Mouse (Mus musculus) embryo, embryonic 11 days (tissue): ENCODE data around the gene Olfr1164.

Experiments
- DNase-seq: peaks from one replicate; pipeline ENCODE4 v3.0.0-alpha.2; 2015

Gene Olfr1164

DNA sequence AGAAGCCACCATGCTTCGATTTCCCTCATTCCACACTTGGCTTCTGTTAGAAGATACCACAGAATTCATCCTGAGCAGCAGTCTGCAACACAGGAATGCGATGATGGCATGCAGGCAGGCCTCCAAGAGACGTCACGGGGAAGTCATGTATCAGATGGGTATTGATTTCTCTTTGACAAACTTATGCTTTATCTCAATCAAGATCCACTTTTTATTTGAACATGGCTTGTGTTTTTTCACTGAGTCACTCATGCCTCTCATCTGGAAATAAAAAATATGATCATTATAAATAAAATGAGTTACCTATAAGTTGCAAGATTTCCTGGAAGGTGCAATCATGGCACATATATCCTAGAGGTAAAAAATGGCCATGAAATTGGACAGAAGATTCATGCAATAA, at the start of gene Olfr1164:
Olfr1164 (minus strand) TSS at position 101 of the 400 bp plus-strand sequence.
- no peak for DNase-seq

DNA sequence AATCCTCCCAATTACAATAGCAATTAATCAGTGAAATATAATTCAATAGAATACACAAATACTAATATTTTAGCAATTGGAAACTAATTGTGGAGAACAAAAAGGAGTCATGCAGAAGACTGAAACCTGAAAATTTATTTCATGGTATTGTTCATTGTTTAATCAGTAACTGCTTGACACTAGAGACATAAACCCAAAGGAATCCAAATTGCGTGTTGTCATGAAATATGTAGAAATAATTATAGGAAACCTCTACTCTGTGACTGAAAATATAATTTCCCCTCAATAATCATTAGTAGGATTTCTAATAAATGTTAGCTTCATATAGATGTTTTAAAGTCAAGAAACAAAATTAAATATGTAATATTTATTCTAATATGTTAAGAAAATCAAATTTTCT, 34.4 kb upstream of the Olfr1164 start, which contains the start of gene Olfr1166:
Olfr1166 (minus strand) TSS at position 101 of the 400 bp plus-strand sequence.
- DNase-seq = no peak

DNA sequence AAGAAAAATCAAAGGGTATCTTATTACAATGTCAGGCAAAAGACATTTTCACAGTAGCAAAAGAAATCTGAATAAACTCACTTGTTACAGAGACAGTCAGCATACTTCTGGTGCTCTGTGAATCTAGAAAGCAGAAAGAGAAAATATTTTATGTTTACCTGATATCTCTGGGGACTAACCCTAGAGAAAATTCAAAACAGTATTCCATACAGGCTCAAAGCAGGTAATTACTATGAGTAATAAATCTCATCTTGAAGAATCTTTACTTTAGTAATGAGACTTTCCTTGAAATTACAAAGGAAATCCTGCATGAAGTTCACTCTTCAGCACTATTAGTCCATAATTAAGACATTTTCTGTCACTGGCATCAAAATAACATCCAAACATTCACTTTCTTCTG, 22.0 kb downstream of the Olfr1164 start, which contains the start of gene Olfr1163:
Olfr1163 (minus strand) TSS at position 101 of the 400 bp plus-strand sequence.
- DNase-seq = no peak

DNA sequence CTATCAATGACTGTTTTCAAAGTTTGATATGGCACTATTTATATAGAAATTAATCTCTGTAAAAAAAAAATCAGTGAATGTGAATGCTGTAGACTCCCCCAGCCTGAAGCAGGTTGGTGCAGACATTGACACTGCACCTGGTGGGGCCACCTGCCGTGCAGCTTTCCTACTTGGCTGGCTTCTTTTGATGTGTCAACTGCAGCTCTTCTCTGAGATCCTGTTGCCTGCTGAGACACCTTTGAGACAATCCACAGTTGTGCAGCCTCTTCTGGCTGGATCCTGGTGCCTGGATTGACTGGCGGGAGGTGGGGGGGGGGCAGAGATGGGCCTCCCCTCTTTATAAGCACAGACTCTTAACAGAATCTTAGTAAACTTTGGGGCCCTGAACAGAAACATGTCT, 30.2 kb downstream of the Olfr1164 start:
- DNase-seq = no peak

DNA sequence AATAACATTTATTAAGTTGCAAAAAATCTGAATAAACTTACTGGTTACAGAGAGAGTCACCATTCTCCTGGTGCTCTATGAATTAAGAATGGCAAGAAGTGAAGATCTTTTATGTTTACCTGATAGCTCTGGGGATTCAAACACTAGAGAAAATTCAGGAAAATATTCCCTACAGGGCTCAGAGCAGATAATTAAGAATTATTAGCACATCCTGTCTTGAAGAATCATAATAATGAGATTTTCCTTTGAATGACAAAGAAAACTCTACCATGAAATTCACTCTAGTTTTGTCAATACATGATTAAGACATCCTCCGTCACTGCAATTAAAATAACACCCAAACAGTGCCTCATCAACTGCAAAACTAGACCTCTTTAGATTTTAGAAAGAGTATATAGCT, 42.7 kb downstream of the Olfr1164 start, which contains the start of gene Olfr1162:
Olfr1162 (minus strand) TSS at position 101 of the 400 bp plus-strand sequence.
- no peak for DNase-seq
